Mouse (Mus musculus): ENCODE data around the gene Pwwp2a.

DNA sequence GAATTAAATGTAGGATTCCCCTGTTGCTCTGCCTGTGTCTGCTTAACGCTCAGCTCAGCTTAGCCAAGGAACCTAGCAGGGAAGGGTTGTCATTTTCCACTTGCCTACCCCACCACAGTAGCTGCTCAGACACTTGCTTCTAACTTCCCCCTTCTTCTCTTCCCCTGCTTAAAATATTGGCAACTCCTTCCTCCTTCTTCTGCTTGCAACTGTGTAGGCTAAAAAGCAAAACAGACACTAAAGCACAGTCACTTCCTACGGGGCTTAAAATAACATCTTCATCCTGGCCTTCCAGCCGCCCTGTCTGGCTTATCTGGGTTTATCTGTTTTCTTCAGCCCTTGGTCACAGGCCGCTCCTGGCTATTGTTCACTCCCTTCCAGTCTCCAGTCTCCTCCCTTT lies 49.2 kb upstream of the Pwwp2a start:
- no peak for TF ChIP-seq CTCF (IDR thresholded peaks at IDR 0.05; ENCODE audit: low read depth)
- TF ChIP-seq EP300 (IDR thresholded peaks at IDR 0.05; ENCODE audit: low read depth): no peak
